In genomic region chr1:74361812-74362211, GRCm38 (mm10) we compare ENCODE assay signal across 8 mouse cellular contexts. TPM values are rescaled to one million over a fixed set of nuclear protein-coding genes. Genes with fewer than 3 reads are reported as not detected.
DNase-seq lines count a peak whose midpoint lies in the region; ATAC-seq and TF ChIP-seq lines count a peak whose summit lies in the region.

Gene Catip, plus strand, starts transcription at chr1:74362108.

- no peak within 1 kb of the TSS for H3K4me3 ChIP-seq in bone marrow, adult 2 months (replicated peaks; ENCODE audit: control insufficient read depth, low read depth, low read length)
- H3K4me3 ChIP-seq in embryonic facial prominence, embryonic 14.5 days (ENCODE audit: low read depth, low read length): no peak within 1 kb of the TSS
- no peak within 1 kb of the TSS for H3K4me3 ChIP-seq in kidney, adult 2 months (ENCODE audit: insufficient read depth, low read depth, low read length)
- H3K4me3 ChIP-seq in midbrain, embryonic 14.5 days (replicated peaks; ENCODE audit: low read depth, low read length): no peak within 1 kb of the TSS

- ATAC-seq in CD4-positive, CD25-positive, alpha-beta regulatory T cell, adult 4 months: peak; percentile 78
- ATAC-seq in embryonic facial prominence, embryonic 14.5 days (ENCODE audit: low read depth): peak; percentile 69
- peak; percentile 55; the same call in 1 of the 2 replicates for ATAC-seq in midbrain, embryonic 14.5 days (ENCODE audit: low FRiP score, low TSS enrichment)

- no peaks in the 10 kb centered on the region for H3K36me3 ChIP-seq in embryonic facial prominence, embryonic 14.5 days (ENCODE audit: control insufficient read depth, insufficient read depth, low read length)
- H3K36me3 ChIP-seq in kidney, adult 2 months (ENCODE audit: control insufficient read depth, insufficient read depth, low read length): no peaks in the 10 kb centered on the region
- no peaks in the 10 kb centered on the region for H3K36me3 ChIP-seq in midbrain, embryonic 14.5 days (ENCODE audit: control insufficient read depth, insufficient read depth, low read length)

- intact Hi-C loops in left cerebral cortex, postnatal 4 days (cut with DNase I): loop anchor here (5.0 to 10.0 kb wide), 2 partner anchors 45 to 157 kb away; no protein-coding TSS in a partner anchor

- no peak for TF ChIP-seq POLR2A in bone marrow, adult 2 months (IDR thresholded peaks at IDR 0.05; ENCODE audit: borderline replicate concordance, control insufficient read depth, low read depth, low read length)
- TF ChIP-seq POLR2A in kidney, adult 2 months (IDR thresholded peaks at IDR 0.05; ENCODE audit: low read depth, low read length): no peak

- peak; percentile 46 for TF ChIP-seq CTCF in bone marrow, adult 2 months (IDR thresholded peaks at IDR 0.05; ENCODE audit: control insufficient read depth, insufficient read depth, low read length)
- TF ChIP-seq CTCF in kidney, adult 2 months (conservative IDR thresholded peaks at IDR 0.05; ENCODE audit: insufficient read depth, insufficient read length, low read depth, low read length): peak; percentile 82

- peaks cover 5% of the 10 kb centered on the region for H3K4me1 ChIP-seq in bone marrow, adult 2 months (ENCODE audit: control insufficient read depth, insufficient read depth, low read length)
- no peaks in the 10 kb centered on the region for H3K4me1 ChIP-seq in embryonic facial prominence, embryonic 14.5 days (ENCODE audit: control insufficient read depth, insufficient read depth, low read length)
- no peaks in the 10 kb centered on the region for H3K4me1 ChIP-seq in kidney, adult 2 months (ENCODE audit: control insufficient read depth, insufficient read depth, low read length)
- no peaks in the 10 kb centered on the region for H3K4me1 ChIP-seq in midbrain, embryonic 14.5 days (ENCODE audit: control insufficient read depth, insufficient read depth, low read length)

- no peak within 1 kb of the TSS for H3K27ac ChIP-seq in bone marrow, adult 2 months (ENCODE audit: control insufficient read depth, insufficient read depth, low read depth, low read length, poor library complexity)
- H3K27ac ChIP-seq in embryonic facial prominence, embryonic 14.5 days (replicated peaks; ENCODE audit: low read depth, low read length): 0 out of 2 replicates have a peak within 1 kb of the TSS, but pooled peaks have one; percentile 4
- H3K27ac ChIP-seq in kidney, adult 2 months (ENCODE audit: insufficient read depth, low read depth, low read length): no peak within 1 kb of the TSS
- H3K27ac ChIP-seq in midbrain, embryonic 14.5 days (replicated peaks; ENCODE audit: low read depth, low read length): no peak within 1 kb of the TSS

- no peaks in the 10 kb centered on the region for H3K9me3 ChIP-seq in embryonic facial prominence, embryonic 14.5 days (ENCODE audit: control insufficient read depth, low read length)
- no peaks in the 10 kb centered on the region for H3K9me3 ChIP-seq in midbrain, embryonic 14.5 days (ENCODE audit: control insufficient read depth, low read length)

- H3K27me3 ChIP-seq in embryonic facial prominence, embryonic 14.5 days (replicated peaks; ENCODE audit: control insufficient read depth, insufficient read depth, low read length): no peaks in the 10 kb centered on the region
- H3K27me3 ChIP-seq in kidney, adult 2 months (replicated peaks; ENCODE audit: control insufficient read depth, insufficient read depth, low read length): no peaks in the 10 kb centered on the region
- no peaks in the 10 kb centered on the region for H3K27me3 ChIP-seq in midbrain, embryonic 14.5 days (ENCODE audit: control insufficient read depth, insufficient read depth, low read length)

- 0 out of 2 replicates have a peak within 1 kb of the TSS, but pooled peaks have one; percentile 19 for H3K9ac ChIP-seq in embryonic facial prominence, embryonic 14.5 days (ENCODE audit: low read depth, low read length)
- no peak within 1 kb of the TSS for H3K9ac ChIP-seq in midbrain, embryonic 14.5 days (replicated peaks; ENCODE audit: low read length)

- H3K4me2 ChIP-seq in embryonic facial prominence, embryonic 14.5 days (ENCODE audit: low read depth, low read length): peak within 1 kb of the TSS; percentile 14; the same call in 1 of the 2 replicates
- no peak within 1 kb of the TSS for H3K4me2 ChIP-seq in midbrain, embryonic 14.5 days (ENCODE audit: low read length)

- DNase-seq in embryonic facial prominence, embryonic 14.5 days (ENCODE audit: low spot score): peak; percentile 95
- DNase-seq in heart, adult 8-10 months (ENCODE audit: low spot score): peak; percentile 87
- peak; percentile 86 for DNase-seq in kidney, adult 2 months
- peak; percentile 74 for DNase-seq in left cerebral cortex, postnatal 4 days
- peak; percentile 94 for DNase-seq in midbrain, embryonic 14.5 days
- DNase-seq in spleen, postnatal 36 days (ENCODE audit: low spot score in 2 of 2): peak; percentile 36 to 53

- 7% methylated on average over 2 of the region's 2 CpGs for WGBS in bone marrow, adult 2 months
- 0% methylated on average over 2 of the region's 2 CpGs for whole genome bisulfite sequencing in embryonic facial prominence, embryonic 14.5 days
- 3% methylated on average over 2 of the region's 2 CpGs for WGBS in kidney, adult 2 months
- WGBS in midbrain, embryonic 14.5 days: 2% methylated on average over 2 of the region's 2 CpGs

RNA-seq across cellular contexts. Expression of gene Catip, which starts in this region (rescaled TPM):
- polyA plus RNA-seq in CD4-positive, CD25-positive, alpha-beta regulatory T cell, adult 4 months (2017; shearing (Covaris generic)): under 1 TPM in 1 of 2 experiments, not detected in 1; 0.29 TPM
- not detected in 2 replicates for polyA plus RNA-seq in bone marrow, adult 2 months (2011; ENCODE audit: insufficient read depth, insufficient read length, low replicate concordance, missing spikeins)
- 0.43 and 0.95 TPM in 2 replicates for polyA plus RNA-seq in embryonic facial prominence, embryonic 14.5 days (2014; fragmentation: Nextera tagmentation; extraction: Ambion mirVana)
- total RNA-seq in heart, adult 8-10 months (2022): under 1 TPM; 0.17 to 0.37 (median 0.25) TPM
- 0.33 and 0.43 TPM in 2 replicates for polyA plus RNA-seq in kidney, adult 2 months (2012; rRNA removed)
- total RNA-seq in left cerebral cortex, postnatal 4 days (2021): 1 to 10 TPM in 1 of 2 experiments, under 1 TPM in 1; 0.74 to 1.1 TPM
- polyA plus RNA-seq in midbrain, embryonic 14.5 days (2014; fragmentation: Nextera tagmentation; extraction: Ambion mirVana): 0.30 and 0.57 TPM in 2 replicates

Comparison
In these comparisons a context has a peak if more than half of its experiments do, and no peak if none do; other contexts are left out.
1. Peak in ATAC-seq in CD4-positive, CD25-positive, alpha-beta regulatory T cell, adult 4 months; RNA of the gene not detected or under 1 TPM.
2. Peak in DNase-seq, ATAC-seq, H3K27ac ChIP-seq, H3K9ac ChIP-seq and H3K4me2 ChIP-seq in embryonic facial prominence, embryonic 14.5 days; RNA of the gene not detected or under 1 TPM.
3. Peak in DNase-seq in heart, adult 8-10 months; RNA of the gene not detected or under 1 TPM.
4. Peak in DNase-seq in kidney, adult 2 months; RNA of the gene not detected or under 1 TPM.
5. Peak in DNase-seq and ATAC-seq in midbrain, embryonic 14.5 days; RNA of the gene not detected or under 1 TPM.
6. DNase-seq: peak in every context shown above with its lines; median percentile 95 in embryonic facial prominence, embryonic 14.5 days; 94 in midbrain, embryonic 14.5 days; 87 in heart, adult 8-10 months; 86 in kidney, adult 2 months; 74 in left cerebral cortex, postnatal 4 days; 44 in spleen, postnatal 36 days.